Mouse (Mus musculus) brain, adult 2 months (tissue): ENCODE results near the gene Gm11168.
A peak's percentile ranks its signal among the peaks of the same experiment; 100 is the strongest.
"Not testable (repeated sequence)": the region's sequence is repeated elsewhere in the genome, so short reads cannot be mapped to it uniquely, and the experiment has no call there.

ENCODE experiments used
- DNase-seq: peaks from one replicate; pipeline ENCODE4 v3.0.0; 2011; ENCODE audit warnings: low read depth, low spot score

Gm11168 gene

GRCm38 (mm10) chr9:3025653-3026052 lies 22.5 kb downstream of the Gm11168 start:
- not testable (repeated sequence) for DNase-seq

- DNase-seq: not testable (repeated sequence)
Measured at GRCm38 (mm10) chr9:3026136-3026535, 23.0 kb downstream of the Gm11168 start.

- not testable (repeated sequence) for DNase-seq
Measured at GRCm38 (mm10) chr9:3026741-3027140, 23.6 kb downstream of the Gm11168 start.

DNA sequence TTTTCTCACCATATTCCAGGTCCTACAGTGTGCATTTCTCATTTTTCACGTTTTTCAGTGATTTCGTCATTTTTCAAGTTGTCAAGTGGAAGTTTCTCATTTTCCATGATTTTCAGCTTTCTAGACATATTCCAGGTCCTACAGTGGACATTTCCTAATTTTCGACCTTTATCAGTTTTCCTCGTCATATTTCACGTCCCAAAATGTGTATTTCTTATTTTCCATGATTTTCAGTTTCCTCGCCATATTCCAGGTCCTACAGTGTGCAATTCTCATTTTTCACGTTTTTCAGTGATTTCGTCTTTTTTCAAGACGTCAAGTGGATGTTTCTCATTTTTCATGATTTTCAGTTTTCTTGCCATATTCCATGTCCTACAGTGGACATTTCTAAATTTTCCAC lies 24.1 kb downstream of the Gm11168 start:
- peak; percentile 47 for DNase-seq

DNA sequence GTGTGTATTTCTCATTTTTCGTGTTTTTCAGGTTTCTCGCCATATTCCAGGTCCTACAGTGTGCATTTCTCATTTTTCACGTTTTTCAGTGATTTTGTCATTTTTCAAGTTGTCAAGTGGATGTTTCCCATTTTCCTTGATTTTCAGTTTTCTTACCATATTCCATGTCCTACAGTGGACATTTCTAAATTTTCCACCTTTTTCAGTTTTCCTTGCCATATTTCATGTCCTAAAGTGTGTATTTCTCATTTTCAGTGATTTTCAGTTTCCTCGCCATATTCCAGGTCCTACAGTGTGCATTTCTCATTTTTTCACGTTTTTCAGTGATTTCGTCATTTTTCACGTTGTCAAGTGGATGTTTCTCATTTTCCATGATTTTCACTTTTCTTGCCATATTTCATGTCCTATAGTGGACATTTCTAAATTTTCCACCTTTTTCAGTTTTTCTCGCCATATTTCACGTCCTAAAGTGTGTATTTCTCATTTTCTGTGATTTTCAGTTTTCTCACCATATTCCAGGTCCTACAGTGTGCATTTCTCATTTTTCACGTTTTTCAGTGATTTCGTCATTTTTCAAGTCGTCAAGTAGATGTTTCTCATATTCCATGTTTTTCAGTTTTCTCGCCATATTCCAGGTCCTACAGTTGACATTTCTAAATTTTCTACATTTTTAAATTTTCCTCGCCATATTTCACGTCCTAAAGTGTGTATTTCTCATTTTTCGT lies 26.3 kb downstream of the Gm11168 start:
- not testable (repeated sequence) for DNase-seq

DNA sequence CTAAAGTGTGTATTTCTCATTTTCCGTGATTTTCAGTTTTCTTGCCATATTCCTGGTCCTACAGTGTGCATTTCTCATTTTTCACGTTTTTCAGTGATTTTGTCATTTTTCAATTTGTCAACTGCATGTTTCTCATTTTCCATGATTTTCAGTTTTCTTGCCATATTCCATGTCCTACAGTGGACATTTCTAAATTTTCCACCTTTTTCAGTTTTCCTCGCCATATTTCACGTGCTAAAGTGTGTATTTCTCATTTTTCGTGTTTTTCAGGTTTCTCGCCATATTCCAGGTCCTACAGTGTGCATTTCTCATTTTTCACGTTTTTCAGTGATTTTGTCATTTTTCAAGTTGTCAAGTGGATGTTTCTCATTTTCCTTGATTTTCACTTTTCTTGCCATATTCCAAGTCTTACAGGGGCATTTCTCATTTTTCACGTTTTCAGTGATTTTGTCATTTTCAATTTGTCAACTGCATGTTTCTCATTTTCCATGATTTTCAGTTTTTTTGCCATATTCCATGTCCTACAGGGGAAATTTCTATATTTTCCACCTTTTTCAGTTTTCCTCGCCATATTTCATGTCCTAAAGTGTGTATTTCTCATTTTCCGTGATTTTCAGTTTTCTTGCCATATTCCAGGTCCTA lies 27.7 kb downstream of the Gm11168 start:
- peak; percentile 83 for DNase-seq

DNA sequence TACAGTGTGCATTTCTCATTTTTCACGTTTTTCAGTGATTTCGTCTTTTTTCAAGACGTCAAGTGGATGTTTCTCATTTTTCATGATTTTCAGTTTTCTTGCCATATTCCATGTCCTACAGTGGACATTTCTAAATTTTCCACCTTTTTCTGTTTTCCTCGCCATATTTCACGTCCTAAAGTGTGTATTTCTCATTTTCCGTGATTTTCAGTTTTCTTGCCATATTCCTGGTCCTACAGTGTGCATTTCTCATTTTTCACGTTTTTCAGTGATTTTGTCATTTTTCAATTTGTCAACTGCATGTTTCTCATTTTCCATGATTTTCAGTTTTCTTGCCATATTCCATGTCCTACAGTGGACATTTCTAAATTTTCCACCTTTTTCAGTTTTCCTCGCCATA lies 31.2 kb downstream of the Gm11168 start, which contains the start of gene Gm17535:
Gm17535 (plus strand) TSS at position 301 of the 400 bp plus-strand sequence.
- not testable (repeated sequence) for DNase-seq

DNA sequence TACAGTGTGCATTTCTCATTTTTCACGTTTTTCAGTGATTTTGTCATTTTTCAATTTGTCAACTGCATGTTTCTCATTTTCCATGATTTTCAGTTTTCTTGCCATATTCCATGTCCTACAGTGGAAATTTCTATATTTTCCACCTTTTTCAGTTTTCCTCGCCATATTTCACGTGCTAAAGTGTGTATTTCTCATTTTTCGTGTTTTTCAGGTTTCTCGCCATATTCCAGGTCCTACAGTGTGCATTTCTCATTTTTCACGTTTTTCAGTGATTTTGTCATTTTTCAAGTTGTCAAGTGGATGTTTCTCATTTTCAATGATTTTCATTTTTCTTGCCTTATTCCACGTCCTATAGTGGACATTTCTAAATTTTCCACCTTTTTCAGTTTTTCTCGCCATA lies 33.4 kb downstream of the Gm11168 start, which contains the start of gene Gm10715:
Gm10715 (plus strand) TSS at position 301 of the 400 bp plus-strand sequence.
- DNase-seq: not testable (repeated sequence)

DNA sequence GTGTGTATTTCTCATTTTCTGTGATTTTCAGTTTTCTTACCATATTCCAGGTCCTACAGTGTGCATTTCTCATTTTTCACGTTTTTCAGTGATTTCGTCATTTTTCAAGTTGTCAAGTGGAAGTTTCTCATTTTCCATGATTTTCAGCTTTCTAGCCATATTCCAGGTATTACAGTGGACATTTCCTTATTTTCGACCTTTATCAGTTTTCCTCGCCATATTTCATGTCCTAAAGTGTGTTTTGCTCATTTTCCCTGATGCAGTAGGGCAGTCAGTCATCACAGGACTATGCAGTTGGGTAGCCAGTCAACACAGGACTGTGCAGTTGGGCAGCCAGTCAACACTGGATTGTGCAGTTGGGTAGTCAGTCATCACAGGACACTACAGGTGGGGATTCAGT lies 35.0 kb downstream of the Gm11168 start:
- DNase-seq: peak; percentile 5
